Mouse (Mus musculus) CH12.LX (cell line): ENCODE measurements around the gene Rhobtb3. TPM values are rescaled to one million over a fixed set of nuclear protein-coding genes. Genes with fewer than 3 reads are reported as not detected.

Experiments used
- DNase-seq: peaks from one replicate; pipeline ENCODE4 v3.0.0-alpha.2; 2013; ENCODE audit errors: extremely low read depth
- H3K27ac ChIP-seq: 2 replicates; pipeline ENCODE4 v1.5.1; 2012; ENCODE audit warnings: low read depth, mild to moderate bottlenecking, control low read depth, moderate library complexity; ENCODE audit not compliant: insufficient read depth
- H3K27me3 ChIP-seq: replicated peaks from 2 replicates; pipeline ENCODE3; 2012; ENCODE audit warnings: inconsistent platforms
- H3K36me3 ChIP-seq, 2 experiments: replicated peaks in 1 of 2; 2 replicates each; pipeline versions ENCODE3 to v1.6.1; 2012; ENCODE audit warnings: inconsistent platforms in 1 of 2, low read length in 1 of 2, mild to moderate bottlenecking in 1 of 2, mixed read lengths in 1 of 2, moderate library complexity in 1 of 2; ENCODE audit not compliant: control insufficient read depth in 1 of 2, insufficient read depth in 1 of 2
- H3K4me1 ChIP-seq, 2 experiments: 2 replicates each; pipeline ENCODE4 v1.6.1; 2012; ENCODE audit warnings: inconsistent platforms in 1 of 2, moderate library complexity in 1 of 2; ENCODE audit not compliant: insufficient read depth in 2 of 2, control insufficient read depth in 1 of 2
- H3K4me2 ChIP-seq: 2 replicates; pipeline ENCODE4 v1.6.1; 2012; ENCODE audit warnings: low read depth, mild to moderate bottlenecking, control low read depth; ENCODE audit not compliant: poor library complexity, insufficient read depth, severe bottlenecking
- H3K4me3 ChIP-seq, 3 experiments: fragments of 150-350 bp in 1 of 3; sonication (generic) in 1 of 3; replicated peaks in 1 of 3; 2 replicates each; pipeline versions ENCODE3 to v1.5.1; 2011 to 2012; ENCODE audit warnings: low read depth in 2 of 3, low read length in 2 of 3, mild to moderate bottlenecking in 2 of 3, moderate library complexity in 2 of 3, control low read depth in 1 of 3, improper control_type of control experiment in 1 of 3, inconsistent platforms in 1 of 3, mixed read lengths in 1 of 3; ENCODE audit not compliant: poor library complexity in 1 of 3
- H3K79me2 ChIP-seq: replicated peaks from 2 replicates; pipeline ENCODE4 v1.6.1; 2012; ENCODE audit warnings: mild to moderate bottlenecking, moderate library complexity; ENCODE audit not compliant: control insufficient read depth, poor library complexity, insufficient read depth, severe bottlenecking; ENCODE audit errors: extremely low read depth
- H3K9ac ChIP-seq: 2 replicates; pipeline ENCODE4 v1.6.1; 2012; ENCODE audit warnings: low read depth, mild to moderate bottlenecking, control low read depth, moderate library complexity; ENCODE audit not compliant: insufficient read depth
- H3K9me3 ChIP-seq: replicated peaks from 2 replicates; pipeline ENCODE3; 2012; ENCODE audit warnings: low read length, inconsistent platforms, mixed read lengths
- BHLHE40 ChIP-seq: IDR thresholded peaks from 2 replicates; pipeline ENCODE4 v1.6.1; 2011; ENCODE audit warnings: mild to moderate bottlenecking, low read depth, low read length, improper control_type of control experiment
- CHD1 ChIP-seq: IDR thresholded peaks from 2 replicates; pipeline ENCODE4 v1.6.1; 2012; ENCODE audit warnings: low read depth, low read length, improper control_type of control experiment, inconsistent platforms
- E2F4 ChIP-seq: IDR thresholded peaks from 2 replicates; pipeline ENCODE4 v1.6.1; 2011; ENCODE audit warnings: low read depth, low read length, improper control_type of control experiment; ENCODE audit not compliant: insufficient replicate concordance
- ELF1 ChIP-seq: IDR thresholded peaks from 2 replicates; pipeline ENCODE4 v1.6.1; 2014; ENCODE audit warnings: low read depth, mild to moderate bottlenecking, inconsistent platforms, low read length, improper control_type of control experiment
- GABPA ChIP-seq: IDR thresholded peaks from 2 replicates; pipeline ENCODE4 v1.6.1; 2012; ENCODE audit warnings: low read depth, low read length, improper control_type of control experiment, inconsistent platforms; ENCODE audit not compliant: insufficient replicate concordance
- HCFC1 ChIP-seq: IDR thresholded peaks from 2 replicates; pipeline ENCODE4 v1.6.1; 2012; ENCODE audit warnings: low read depth, mild to moderate bottlenecking, inconsistent platforms, low read length, improper control_type of control experiment
- JUND ChIP-seq: conservative IDR thresholded peaks from 2 replicates; pipeline ENCODE4 v1.6.1; 2011; ENCODE audit warnings: low read depth, low read length, improper control_type of control experiment
- MAFK ChIP-seq: IDR thresholded peaks from 2 replicates; pipeline ENCODE4 v1.6.1; 2011; ENCODE audit warnings: low read length, improper control_type of control experiment; ENCODE audit not compliant: insufficient replicate concordance
- MAX ChIP-seq: IDR thresholded peaks from 2 replicates; pipeline ENCODE4 v1.6.1; 2011; ENCODE audit warnings: low read length, improper control_type of control experiment
- MEF2A ChIP-seq: IDR thresholded peaks from 2 replicates; pipeline ENCODE4 v1.6.1; 2014; ENCODE audit warnings: low read depth, mild to moderate bottlenecking, inconsistent platforms, low read length, improper control_type of control experiment, borderline replicate concordance
- MYC ChIP-seq: IDR thresholded peaks from 2 replicates; pipeline ENCODE4 v1.6.1; 2011; ENCODE audit warnings: low read depth, mild to moderate bottlenecking, improper control_type of control experiment, low read length
- NELFE ChIP-seq: IDR thresholded peaks from 2 replicates; pipeline ENCODE4 v1.6.1; 2011; ENCODE audit warnings: low read depth, low read length, improper control_type of control experiment
- NRF1 ChIP-seq: IDR thresholded peaks from 2 replicates; pipeline ENCODE4 v1.6.1; 2014; ENCODE audit warnings: low read depth, mild to moderate bottlenecking, inconsistent platforms, low read length, improper control_type of control experiment, moderate library complexity
- PAX5 ChIP-seq: IDR thresholded peaks from 2 replicates; pipeline ENCODE4 v1.6.1; 2012; ENCODE audit warnings: low read length, inconsistent platforms, mixed read lengths
- POLR2AphosphoS2 ChIP-seq: IDR thresholded peaks from 2 replicates; pipeline ENCODE4 v1.6.1; 2011; ENCODE audit warnings: low read depth, low read length, improper control_type of control experiment
- RCOR1 ChIP-seq: conservative IDR thresholded peaks from 2 replicates; pipeline ENCODE4 v1.6.1; 2012; ENCODE audit warnings: low read depth, mild to moderate bottlenecking, inconsistent platforms, low read length, improper control_type of control experiment
- SIN3A ChIP-seq: IDR thresholded peaks from 2 replicates; pipeline ENCODE4 v1.6.1; 2012; ENCODE audit warnings: low read length, improper control_type of control experiment, inconsistent platforms
- SMC3 ChIP-seq: IDR thresholded peaks from 2 replicates; pipeline ENCODE4 v1.6.1; 2011; ENCODE audit warnings: low read depth, low read length, improper control_type of control experiment
- TBP ChIP-seq: conservative IDR thresholded peaks from 2 replicates; pipeline ENCODE4 v1.6.1; 2011; ENCODE audit warnings: low read depth, low read length, improper control_type of control experiment
- TCF12 ChIP-seq: IDR thresholded peaks from 2 replicates; pipeline ENCODE4 v1.6.1; 2014; ENCODE audit warnings: low read depth, mild to moderate bottlenecking, inconsistent platforms, low read length, improper control_type of control experiment
- USF1 ChIP-seq: IDR thresholded peaks from 2 replicates; pipeline ENCODE4 v1.6.1; 2014; ENCODE audit warnings: low read depth, mild to moderate bottlenecking, inconsistent platforms, low read length, improper control_type of control experiment
- ZC3H11A ChIP-seq: IDR thresholded peaks from 2 replicates; pipeline ENCODE4 v1.6.1; 2012; ENCODE audit warnings: low read depth, mild to moderate bottlenecking, inconsistent platforms, low read length, improper control_type of control experiment
- ZMIZ1 ChIP-seq: IDR thresholded peaks from 2 replicates; pipeline ENCODE4 v1.6.1; 2012; ENCODE audit warnings: low read depth, mild to moderate bottlenecking, inconsistent platforms, low read length, improper control_type of control experiment
- ZNF384 ChIP-seq: IDR thresholded peaks from 2 replicates; pipeline ENCODE4 v1.6.1; 2012; ENCODE audit warnings: low read depth, low read length, improper control_type of control experiment, inconsistent platforms
- dilution Hi-C: fragments of 300-500 bp; cut with MboI; formaldehyde crosslinking; loops from 2 replicates; pipeline ENCODE4 v1.14.3; 2020; ENCODE audit warnings: low sequenced_read_pairs; ENCODE audit not compliant: extremely low pct_unique_long_range_greater_than_20kb, extremely low pct_ligation_motif_present
- in situ Hi-C: fragments of 300-500 bp; cut with MboI; formaldehyde crosslinking; loops from 3 replicates; pipeline ENCODE4 v1.14.3; 2019; ENCODE audit warnings: low sequenced_read_pairs, low pct_ligation_motif_present, low pct_unique_long_range_greater_than_20kb, mixed read lengths
- polyA plus RNA-seq: library from polyadenylated mRNA; unstranded; fragments of >175 nt; gene quantifications from 2 replicates; pipeline ENCODE4 v1.2.1, GENCODE M21; 2012; ENCODE audit warnings: low read depth; ENCODE audit not compliant: insufficient read length
- total RNA-seq, 2 experiments: library from RNA; depleted of rRNA; stranded (reverse); fragments of 300-350 nt in 1 of 2; fragments of >200 nt in 1 of 2; gene quantifications; 2 replicates each; pipeline ENCODE4 v1.2.3; 2012 to 2014

Gene Rhobtb3
- total and polyA plus RNA-seq, 3 experiments, result 2.0 to 3.6 (median 3.4) TPM

- Histone ChIP-seq H3K27me3 (no peaks in the 10 kb centered on the region), H3K4me2 (no peak overlapping the region), H3K4me1 (no peaks in the 10 kb centered on the region)
- in situ Hi-C loops, result no loop called here
- TF ChIP-seq TCF12 (no peak), NELFE (no peak), TBP (no peak), ZNF384 (no peak), USF1 (no peak), POLR2AphosphoS2 (no peak), MYC (no peak), MAFK (no peak), E2F4 (no peak), ELF1 (no peak), ZMIZ1 (no peak)
- TF ChIP-seq, all 38 proteins: peak for 0
- dilution Hi-C loops, result no loop called here
- no peak for DNase-seq
- H3K4me3 ChIP-seq, result no peak overlapping the region
- H3K27ac ChIP-seq, result no peak overlapping the region
- H3K36me3 ChIP-seq, result no peaks in the 10 kb centered on the region
- no peaks in the 10 kb centered on the region for H3K9me3 ChIP-seq
- no peak overlapping the region for H3K9ac ChIP-seq
- H3K79me2 ChIP-seq, result no peaks in the 10 kb centered on the region
These were observed 30.8 kb upstream of the Rhobtb3 start for GRCm38 (mm10) chr13:75974481-75974880.

- H3K9ac ChIP-seq, result no peak within 1 kb of the TSS
- no peaks in the 10 kb centered on the region for H3K27me3 ChIP-seq
- no peak within 1 kb of the TSS for H3K4me3 ChIP-seq
- H3K9me3 ChIP-seq, result peaks cover 3% of the 10 kb centered on the region
- no peaks in the 10 kb centered on the region for H3K36me3 ChIP-seq
- no peak for DNase-seq
- TF ChIP-seq MAX (no peak), HCFC1 (no peak), SMC3 (no peak), PAX5 (no peak), NRF1 (no peak), JUND (no peak), MEF2A (no peak), SIN3A (no peak), MAFK (no peak), GABPA (no peak), BHLHE40 (no peak), ZC3H11A (no peak), CHD1 (no peak), RCOR1 (no peak)
- H3K4me2 ChIP-seq, result no peak within 1 kb of the TSS
- no peaks in the 10 kb centered on the region for H3K4me1 ChIP-seq
- H3K27ac ChIP-seq, result no peak within 1 kb of the TSS
- dilution Hi-C loops, result no loop called here
- H3K79me2 ChIP-seq, result no peaks in the 10 kb centered on the region
- in situ Hi-C loops, result no loop called here
These were observed 23.1 kb upstream of the Rhobtb3 start, which contains the start of gene Spata9 for GRCm38 (mm10) chr13:75966850-75967249. TSS of gene Spata9 (plus strand) at chr13:75967150.
